Mouse (Mus musculus): Measurements from ENCODE around the gene Celf1. TPM values are rescaled to one million over a fixed set of nuclear protein-coding genes. Genes with fewer than 3 reads are reported as not detected.

The Celf1 gene
- total and polyA plus RNA-seq, 3 experiments: 46.2 to 212 (median 82.3) TPM

DNA sequence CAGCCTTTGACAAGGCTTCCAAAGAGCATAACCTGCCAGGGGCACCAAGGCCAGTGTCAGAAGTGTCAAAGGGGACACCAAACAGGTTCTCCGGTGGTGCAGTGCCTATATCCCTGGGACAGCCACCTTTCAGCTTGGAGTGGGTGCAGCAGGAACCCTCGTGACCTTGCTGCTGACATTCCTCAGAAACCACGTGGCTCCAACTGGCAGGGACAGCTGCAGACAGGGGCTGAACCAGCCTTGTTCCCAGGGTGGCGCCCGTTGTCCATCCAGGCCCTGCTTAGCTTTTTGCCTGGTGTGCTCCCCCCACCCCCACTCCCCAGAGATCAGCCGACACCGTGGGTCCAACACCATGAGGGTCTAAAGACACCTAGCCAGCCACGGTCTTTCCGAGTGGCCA, 95.2 kb downstream of the Celf1 start, which contains the start of gene Rapsn:
TSS of gene Rapsn (plus strand) at position 236 of the 400 bp plus-strand sequence.
- H3K9me3 ChIP-seq (replicated peaks; ENCODE audit: insufficient read depth, low read length): no peaks in the 10 kb centered on the region
- no peak within 1 kb of the TSS for H3K9ac ChIP-seq (ENCODE audit: control insufficient read depth, low read depth, low read length, poor library complexity, severe bottlenecking)
- H3K79me2 ChIP-seq (ENCODE audit: control insufficient read depth, insufficient read depth, low read length, poor library complexity): no peaks in the 10 kb centered on the region
- no peaks in the 10 kb centered on the region for H3K36me3 ChIP-seq (ENCODE audit: control insufficient read depth in 1 of 2, insufficient read depth in 2 of 2, low read length in 2 of 2)
- no peak within 1 kb of the TSS for H3K4me3 ChIP-seq (ENCODE audit: control insufficient read depth in 1 of 2, insufficient read depth in 1 of 2, low read depth in 2 of 2, low read length in 2 of 2)
- no peaks in the 10 kb centered on the region for H3K4me1 ChIP-seq (ENCODE audit: control insufficient read depth in 1 of 2, insufficient read depth in 2 of 2, low read length in 2 of 2)
- H3K27me3 ChIP-seq (ENCODE audit: control insufficient read depth in 1 of 2, insufficient read depth in 2 of 2, low read length in 2 of 2): no peaks in the 10 kb centered on the region
- no peak for TF ChIP-seq EP300 (IDR thresholded peaks at IDR 0.05; ENCODE audit: low read depth in 1 of 2, low read length in 2 of 2)
- no peak for TF ChIP-seq MAX (IDR thresholded peaks at IDR 0.05; ENCODE audit: low read length)
- no peak for TF ChIP-seq USF2 (IDR thresholded peaks at IDR 0.05; ENCODE audit: borderline replicate concordance in 1 of 2, insufficient read depth in 1 of 2, low read depth in 1 of 2, low read length in 2 of 2)
- no peak for TF ChIP-seq TAL1 (IDR thresholded peaks at IDR 0.05; ENCODE audit: low read length)
- no peak for TF ChIP-seq BHLHE40 (IDR thresholded peaks at IDR 0.05; ENCODE audit: borderline replicate concordance, low read depth, low read length)
- TF ChIP-seq USF1 (IDR thresholded peaks at IDR 0.05; ENCODE audit: low read depth, low read length): no peak
- TF ChIP-seq CTCF (IDR thresholded peaks at IDR 0.05 in 2 of 3, conservative IDR thresholded peaks at IDR 0.05 in 1 of 3; ENCODE audit: control insufficient read depth in 1 of 3, insufficient read depth in 1 of 3, low read depth in 2 of 3, low read length in 3 of 3, poor library complexity in 1 of 3, severe bottlenecking in 1 of 3): no peak
- TF ChIP-seq CHD1 (IDR thresholded peaks at IDR 0.05; ENCODE audit: low read depth, low read length): no peak
- TF ChIP-seq E2F4 (IDR thresholded peaks at IDR 0.05; ENCODE audit: borderline replicate concordance, low read depth, low read length): no peak
- no peak for TF ChIP-seq ZMIZ1 (IDR thresholded peaks at IDR 0.05; ENCODE audit: low read depth, low read length)
- TF ChIP-seq SIN3A (IDR thresholded peaks at IDR 0.05; ENCODE audit: low read length): no peak
- no peak for TF ChIP-seq TBP (IDR thresholded peaks at IDR 0.05; ENCODE audit: low read depth, low read length)
- H3K27ac ChIP-seq (ENCODE audit: control insufficient read depth, low read depth, low read length): no peak within 1 kb of the TSS
- DNase-seq (ENCODE audit: low read depth, low spot score): no peak

DNA sequence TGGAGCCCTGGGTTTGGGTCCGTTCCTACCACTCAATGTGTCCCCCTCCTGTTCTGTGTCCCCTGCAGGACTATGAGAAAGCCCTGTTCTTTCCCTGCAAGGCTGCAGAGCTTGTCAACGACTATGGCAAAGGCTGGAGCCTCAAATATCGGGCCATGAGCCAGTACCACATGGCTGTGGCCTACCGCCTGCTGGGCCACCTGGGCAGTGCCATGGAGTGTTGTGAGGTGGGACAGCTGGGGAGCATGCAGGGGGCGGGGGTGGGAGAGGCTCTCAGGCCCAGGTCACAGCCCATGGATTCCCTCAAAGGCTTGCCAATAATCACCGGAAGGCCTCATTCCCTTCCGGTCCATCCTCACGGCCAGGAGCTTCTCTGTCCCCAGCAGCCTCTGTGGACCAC, 101.6 kb downstream of the Celf1 start:
- no peak overlapping the region for H3K4me3 ChIP-seq (ENCODE audit: control insufficient read depth in 1 of 2, insufficient read depth in 1 of 2, low read depth in 2 of 2, low read length in 2 of 2)
- TF ChIP-seq SIN3A (IDR thresholded peaks at IDR 0.05; ENCODE audit: low read length) (no peak), UBTF (IDR thresholded peaks at IDR 0.05; ENCODE audit: borderline replicate concordance, insufficient read depth, low read depth, low read length) (no peak), MEF2A (IDR thresholded peaks at IDR 0.05; ENCODE audit: extremely low read depth, insufficient replicate concordance, low read depth, low read length, poor library complexity, severe bottlenecking) (no peak), TBP (IDR thresholded peaks at IDR 0.05; ENCODE audit: low read depth, low read length) (no peak)
- H3K79me2 ChIP-seq (ENCODE audit: control insufficient read depth, insufficient read depth, low read length, poor library complexity): no peaks in the 10 kb centered on the region
- no peaks in the 10 kb centered on the region for H3K27me3 ChIP-seq (ENCODE audit: control insufficient read depth in 1 of 2, insufficient read depth in 2 of 2, low read length in 2 of 2)
- no peak for DNase-seq (ENCODE audit: low read depth, low spot score)
- no peaks in the 10 kb centered on the region for H3K36me3 ChIP-seq (ENCODE audit: control insufficient read depth in 1 of 2, insufficient read depth in 2 of 2, low read length in 2 of 2)
- H3K27ac ChIP-seq (ENCODE audit: control insufficient read depth, low read depth, low read length): no peak overlapping the region
- H3K9me3 ChIP-seq (replicated peaks; ENCODE audit: insufficient read depth, low read length): no peaks in the 10 kb centered on the region
- no peak overlapping the region for H3K9ac ChIP-seq (ENCODE audit: control insufficient read depth, low read depth, low read length, poor library complexity, severe bottlenecking)
- H3K4me1 ChIP-seq (ENCODE audit: control insufficient read depth in 1 of 2, insufficient read depth in 2 of 2, low read length in 2 of 2): no peaks in the 10 kb centered on the region

Data from MEL (cell line).